Mouse (Mus musculus) kidney, embryonic 14.5 days (tissue): ENCODE measurements at regions not wholly inside any gene's neighbourhood (a gene's known extent, or its start where the extent isn't known, plus 50 kb on each side); places are given as distances from the start of the nearest gene placed in this dataset.

ENCODE experiments used
- ATAC-seq: fragments of 200-750 bp; cut with Nextera tagmentation; 2 replicates; pipeline ENCODE4 v1.8.0; 2017; ENCODE audit warnings: moderate number of reproducible peaks, mild to moderate bottlenecking, moderate TSS enrichment, moderate library complexity; ENCODE audit not compliant: low FRiP score, low TSS enrichment
- H3K27ac ChIP-seq: fragments of 300-500 bp; sonication (generic); 2 replicates; pipeline ENCODE4 v1.5.1; 2014; ENCODE audit warnings: low read depth, mild to moderate bottlenecking, low read length, moderate library complexity, mixed read lengths
- H3K27me3 ChIP-seq: fragments of 300-500 bp; sonication (generic); 2 replicates; pipeline ENCODE4 v1.6.1; 2014; ENCODE audit warnings: mild to moderate bottlenecking, low read length; ENCODE audit not compliant: control insufficient read depth, insufficient read depth
- H3K36me3 ChIP-seq: fragments of 300-500 bp; sonication (generic); 2 replicates; pipeline ENCODE4 v1.6.1; 2014; ENCODE audit warnings: low read length, mixed read lengths; ENCODE audit not compliant: control insufficient read depth, insufficient read depth
- H3K4me1 ChIP-seq: fragments of 300-500 bp; sonication (generic); 2 replicates; pipeline ENCODE4 v1.6.1; 2014; ENCODE audit warnings: low read length, mixed read lengths; ENCODE audit not compliant: control insufficient read depth, insufficient read depth
- H3K4me2 ChIP-seq: fragments of 300-500 bp; sonication (generic); replicated peaks from 2 replicates; pipeline ENCODE4 v1.6.1; 2014; ENCODE audit warnings: low read depth, mild to moderate bottlenecking, low read length
- H3K4me3 ChIP-seq: fragments of 300-500 bp; sonication (generic); 2 replicates; pipeline ENCODE4 v1.5.1; 2014; ENCODE audit warnings: mild to moderate bottlenecking, low read length
- H3K9ac ChIP-seq: fragments of 300-500 bp; sonication (generic); 2 replicates; pipeline ENCODE4 v1.6.1; 2014; ENCODE audit warnings: low read depth, mild to moderate bottlenecking, low read length, moderate library complexity
- H3K9me3 ChIP-seq: fragments of 300-500 bp; sonication (generic); 2 replicates; pipeline ENCODE4 v1.6.1; 2016; ENCODE audit warnings: low read length; ENCODE audit not compliant: control insufficient read depth
- WGBS: fragments of 180-500 bp; shearing (Covaris S2); extraction: QIAGEN DNeasy Blood & Tissue Kit; methylation state at CpG from one replicate; pipeline ENCODE4 v1.1.7; 2014; 5-methylcytosine and 5-hydroxymethylcytosine counted together

DNA sequence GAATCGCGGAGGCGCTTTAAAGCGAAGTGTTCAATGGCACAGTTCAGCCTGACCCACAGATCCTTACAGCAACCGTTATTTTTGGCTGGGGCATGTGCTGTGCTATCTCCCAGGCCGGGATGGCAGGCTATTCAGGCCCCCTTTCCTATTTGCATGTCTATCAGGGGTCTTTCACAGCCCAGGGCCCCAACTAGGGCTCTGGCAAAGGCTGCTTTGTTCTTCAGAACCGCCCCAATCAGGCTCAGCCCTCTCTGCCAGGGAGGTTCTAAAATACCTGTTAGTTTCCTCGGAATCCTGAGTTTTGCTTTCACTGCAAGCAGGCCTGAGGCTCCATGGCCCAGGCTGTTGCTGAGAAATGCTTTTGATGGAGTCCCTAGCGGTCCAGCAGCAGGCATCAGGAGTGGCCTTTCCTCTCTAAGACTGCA, 949.7 kb downstream of the Mrps31 start:
- H3K4me3 ChIP-seq: no peak overlapping the region
- H3K4me1 ChIP-seq: no peaks in the 10 kb centered on the region
- H3K9me3 ChIP-seq: peaks cover 9% of the 10 kb centered on the region; the same call in 1 of the 2 replicates
- no peaks in the 10 kb centered on the region for H3K27me3 ChIP-seq
- WGBS: 29% methylated on average over 9 of the region's 9 CpGs
- H3K36me3 ChIP-seq: no peaks in the 10 kb centered on the region
- no peak overlapping the region for H3K4me2 ChIP-seq
- ATAC-seq: no peak
- no peak overlapping the region for H3K27ac ChIP-seq
- no peak overlapping the region for H3K9ac ChIP-seq
